Mouse (Mus musculus) spleen, postnatal 14 days (tissue): ENCODE data around the gene Pten.

ENCODE experiments used
- DNase-seq, 2 experiments: peaks; one replicate each; pipeline ENCODE4 v3.0.0; 2021 to 2022; ENCODE audit warnings: low spot score in 2 of 2

Pten gene

GRCm38 (mm10) chr19:32756900-32757725, at the start of gene Pten:
Pten (plus strand) TSS chr19:32757497.
- DNase-seq, result peak; percentile 93 to 94

GRCm38 (mm10) chr19:32708996-32709395, 48.3 kb upstream of the Pten start:
- DNase-seq, result no peak

GRCm38 (mm10) chr19:32710288-32710687, 47.0 kb upstream of the Pten start:
- no peak for DNase-seq

GRCm38 (mm10) chr19:32711761-32712541, 45.3 kb upstream of the Pten start:
- DNase-seq, result peak; percentile 84 to 87

- DNase-seq, result peak; percentile 62 to 73
Observed at GRCm38 (mm10) chr19:32712588-32713042, 44.7 kb upstream of the Pten start.

- no peak for DNase-seq
Observed at GRCm38 (mm10) chr19:32713471-32713870, 43.8 kb upstream of the Pten start.

GRCm38 (mm10) chr19:32715201-32715600, 42.1 kb upstream of the Pten start:
- DNase-seq, result peak; percentile 38 to 55

GRCm38 (mm10) chr19:32715681-32716080, 41.6 kb upstream of the Pten start:
- no peak for DNase-seq

GRCm38 (mm10) chr19:32717590-32717989, 39.7 kb upstream of the Pten start:
- no peak for DNase-seq

GRCm38 (mm10) chr19:32720319-32720718, 37.0 kb upstream of the Pten start:
- no peak for DNase-seq

GRCm38 (mm10) chr19:32723817-32724216, 33.5 kb upstream of the Pten start:
- DNase-seq, result no peak

GRCm38 (mm10) chr19:32726451-32727325, 30.6 kb upstream of the Pten start:
- DNase-seq, result no peak

GRCm38 (mm10) chr19:32729785-32730184, 27.5 kb upstream of the Pten start:
- DNase-seq, result no peak

GRCm38 (mm10) chr19:32732922-32733321, 24.4 kb upstream of the Pten start:
- no peak for DNase-seq

GRCm38 (mm10) chr19:32737844-32738243, 19.5 kb upstream of the Pten start:
- DNase-seq, result no peak

GRCm38 (mm10) chr19:32739686-32740085, 17.6 kb upstream of the Pten start, which contains the start of gene Atad1:
Atad1 (minus strand) TSS chr19:32739786.
- no peak for DNase-seq

- DNase-seq, result no peak
Observed at GRCm38 (mm10) chr19:32740641-32741345, 16.5 kb upstream of the Pten start.

- no peak for DNase-seq
Observed at GRCm38 (mm10) chr19:32749425-32749824, 7.9 kb upstream of the Pten start.

GRCm38 (mm10) chr19:32752357-32752756, 4.9 kb upstream of the Pten start:
- no peak for DNase-seq

- no peak for DNase-seq
Observed at GRCm38 (mm10) chr19:32753386-32753785, 3.9 kb upstream of the Pten start.
